25 mouse cellular contexts compared by ENCODE assay signal in genomic region chr5:3320225-3320624, GRCm38 (mm10). TPM values are rescaled to one million over a fixed set of nuclear protein-coding genes. Genes with fewer than 3 reads are reported as not detected.
DNase-seq lines count a peak whose midpoint lies in the region; ATAC-seq lines count a peak whose summit lies in the region.
"Had no signal": no experiment of that assay in that cellular context is flagged by ENCODE, and none has a peak within 500 bp of the region (broad histone marks: within the 10 kb centered on the region; RNA-seq: fewer than 3 reads in every experiment).

No protein-coding gene starts in this region.

- no peak overlapping the region for H3K4me3 ChIP-seq in hindbrain, embryonic 12.5 days
- no peak overlapping the region for H3K4me3 ChIP-seq in hindbrain, embryonic 13.5 days
- no peak overlapping the region for H3K4me3 ChIP-seq in kidney, embryonic 16.5 days (ENCODE audit: low read length)
- no peak overlapping the region for H3K4me3 ChIP-seq in liver, embryonic 11.5 days (ENCODE audit: low read depth, low read length)
- H3K4me3 ChIP-seq: embryonic facial prominence, embryonic 15.5 days; erythroblast, embryonic 14.5 days; forebrain, embryonic 10.5 days; heart, embryonic 10.5 days had no signal

- 9% methylated on average over 1 of the region's 1 CpGs for WGBS in hindbrain, embryonic 12.5 days
- WGBS in hindbrain, embryonic 13.5 days: 13% methylated on average over 1 of the region's 1 CpGs
- 29% methylated on average over 1 of the region's 1 CpGs for whole genome bisulfite sequencing in kidney, embryonic 16.5 days
- 34% methylated on average over 1 of the region's 1 CpGs for WGBS in liver, embryonic 11.5 days

- H3K4me1 ChIP-seq in hindbrain, embryonic 12.5 days: no peaks in the 10 kb centered on the region
- H3K4me1 ChIP-seq in hindbrain, embryonic 13.5 days (replicated peaks): 0 out of 2 replicates have a peak, but pooled peaks cover 3% of the 10 kb centered on the region
- H3K4me1 ChIP-seq in kidney, embryonic 16.5 days (ENCODE audit: insufficient read depth, low read length): no peaks in the 10 kb centered on the region; the same call in 1 of the 2 replicates
- H3K4me1 ChIP-seq in liver, embryonic 11.5 days (replicated peaks; ENCODE audit: control insufficient read depth, insufficient read depth, low read length): no peaks in the 10 kb centered on the region
- H3K4me1 ChIP-seq: embryonic facial prominence, embryonic 15.5 days had no signal

- no peak overlapping the region for H3K27ac ChIP-seq in hindbrain, embryonic 12.5 days
- no peak overlapping the region for H3K27ac ChIP-seq in hindbrain, embryonic 13.5 days
- no peak overlapping the region for H3K27ac ChIP-seq in kidney, embryonic 16.5 days (ENCODE audit: low read length)
- no peak overlapping the region for H3K27ac ChIP-seq in liver, embryonic 11.5 days (ENCODE audit: low read depth, low read length)
- H3K27ac ChIP-seq: embryonic facial prominence, embryonic 15.5 days; forebrain, embryonic 10.5 days; heart, embryonic 10.5 days had no signal

- H3K4me2 ChIP-seq in hindbrain, embryonic 12.5 days (replicated peaks): no peak overlapping the region
- H3K4me2 ChIP-seq in hindbrain, embryonic 13.5 days: no peak overlapping the region
- no peak overlapping the region for H3K4me2 ChIP-seq in kidney, embryonic 16.5 days (replicated peaks; ENCODE audit: low read depth, low read length)
- H3K4me2 ChIP-seq in liver, embryonic 11.5 days: no peak overlapping the region
- H3K4me2 ChIP-seq: embryonic facial prominence, embryonic 15.5 days had no signal

- no peaks in the 10 kb centered on the region for H3K9me3 ChIP-seq in hindbrain, embryonic 12.5 days (replicated peaks)
- H3K9me3 ChIP-seq in hindbrain, embryonic 13.5 days: no peaks in the 10 kb centered on the region
- H3K9me3 ChIP-seq in kidney, embryonic 16.5 days (ENCODE audit: low read length): no peaks in the 10 kb centered on the region
- no peaks in the 10 kb centered on the region for H3K9me3 ChIP-seq in liver, embryonic 11.5 days (ENCODE audit: control insufficient read depth, low read length)
- H3K9me3 ChIP-seq: embryonic facial prominence, embryonic 15.5 days; forebrain, embryonic 10.5 days; heart, embryonic 10.5 days had no signal

- H3K36me3 ChIP-seq in hindbrain, embryonic 12.5 days: no peaks in the 10 kb centered on the region
- no peaks in the 10 kb centered on the region for H3K36me3 ChIP-seq in hindbrain, embryonic 13.5 days
- H3K36me3 ChIP-seq in kidney, embryonic 16.5 days (ENCODE audit: insufficient read depth, low read length): no peaks in the 10 kb centered on the region
- no peaks in the 10 kb centered on the region for H3K36me3 ChIP-seq in liver, embryonic 11.5 days (ENCODE audit: control insufficient read depth, insufficient read depth, low read length)
- H3K36me3 ChIP-seq: embryonic facial prominence, embryonic 15.5 days; forebrain, embryonic 10.5 days; heart, embryonic 10.5 days had no signal

- no peak for DNase-seq in kidney, adult 8-10 months
- DNase-seq in ES-CJ7 (ENCODE audit: low read depth, low spot score) (peak; percentile 57), R1 (ENCODE audit: low read depth, low spot score) (peak; percentile 87)
- DNase-seq in right cerebral cortex, adult 2 months (ENCODE audit: low spot score in 2 of 2): no peak
- DNase-seq in liver, embryonic 11.5 days (ENCODE audit: low spot score): no peak
- DNase-seq: adrenal gland, postnatal 14 days; cerebellum, adult 18-20 months; cerebellum, adult 9-11 months; embryo, embryonic 11 days; gastrocnemius, postnatal 10 days; heart, adult 18-20 months; heart, postnatal 10 days; heart, postnatal 4 days had no signal

- no peaks in the 10 kb centered on the region for H3K27me3 ChIP-seq in hindbrain, embryonic 12.5 days
- H3K27me3 ChIP-seq in hindbrain, embryonic 13.5 days: no peaks in the 10 kb centered on the region
- H3K27me3 ChIP-seq in kidney, embryonic 16.5 days (ENCODE audit: insufficient read depth, low read length): no peaks in the 10 kb centered on the region
- H3K27me3 ChIP-seq in liver, embryonic 11.5 days (replicated peaks; ENCODE audit: control insufficient read depth, insufficient read depth, low read length): no peaks in the 10 kb centered on the region
- H3K27me3 ChIP-seq: CH12.LX; embryonic facial prominence, embryonic 15.5 days had no signal

- H3K9ac ChIP-seq in hindbrain, embryonic 12.5 days: no peak overlapping the region
- H3K9ac ChIP-seq in hindbrain, embryonic 13.5 days: no peak overlapping the region
- no peak overlapping the region for H3K9ac ChIP-seq in kidney, embryonic 16.5 days (replicated peaks; ENCODE audit: low read length)
- H3K9ac ChIP-seq in liver, embryonic 11.5 days (ENCODE audit: low read depth, low read length): no peak overlapping the region
- H3K9ac ChIP-seq: embryonic facial prominence, embryonic 15.5 days had no signal

- ATAC-seq in hindbrain, embryonic 12.5 days (ENCODE audit: low FRiP score): peak; percentile 38; the same call in 1 of the 2 replicates
- no peak for ATAC-seq in hindbrain, embryonic 13.5 days (ENCODE audit: low FRiP score)
- peak; percentile 76 for ATAC-seq in kidney, embryonic 16.5 days (ENCODE audit: low FRiP score, low TSS enrichment)
- no peak for ATAC-seq in liver, embryonic 11.5 days (replicated peaks; ENCODE audit: low FRiP score)
- ATAC-seq: activated CD4-positive, CD25-positive, alpha-beta regulatory T cell, adult 4 months; forebrain, embryonic 14.5 days; inflammation-experienced regulatory T-cells, adult 6 months; intestine, postnatal 0 days had no signal

RNA-seq across cellular contexts. Expression of gene Cdk6, which starts 21.1 kb away (rescaled TPM):
- 18.0 and 19.1 TPM in 2 replicates for polyA plus RNA-seq in hindbrain, embryonic 12.5 days (2016; fragmentation: Nextera tagmentation; extraction: Ambion mirVana)
- polyA plus RNA-seq in hindbrain, embryonic 13.5 days (2015; fragmentation: Nextera tagmentation; extraction: Ambion mirVana): 11.8 and 12.3 TPM in 2 replicates
- 16.6 and 21.2 TPM in 2 replicates for polyA plus RNA-seq in kidney, embryonic 16.5 days (2015; fragmentation: Nextera tagmentation; extraction: Ambion mirVana)
- 49.1 and 51.2 TPM in 2 replicates for polyA plus RNA-seq in liver, embryonic 11.5 days (2014; fragmentation: Nextera tagmentation; extraction: Ambion mirVana)

Comparison
In these comparisons a context has a peak if more than half of its experiments do, and no peak if none do; other contexts are left out.
1. ATAC-seq: peak in hindbrain, embryonic 12.5 days (single experiment) and kidney, embryonic 16.5 days (single experiment); none in hindbrain, embryonic 13.5 days (single experiment) and liver, embryonic 11.5 days (single experiment).
2. DNase-seq: peak in ES-CJ7 (single experiment) and R1 (single experiment); none in kidney, adult 8-10 months (0 of 2), right cerebral cortex, adult 2 months (0 of 2) and liver, embryonic 11.5 days (single experiment).